Mouse (Mus musculus): ENCODE measurements around the gene Ube2u. TPM values are rescaled to one million over a fixed set of nuclear protein-coding genes. Genes with fewer than 3 reads are reported as not detected.
A peak's percentile ranks its signal among the peaks of the same experiment; 100 is the strongest.

Gene Ube2u
- polyA plus RNA-seq (2014; fragmentation: Nextera tagmentation; extraction: Ambion mirVana) = 0.15 and 0.51 TPM in 2 replicates

DNA sequence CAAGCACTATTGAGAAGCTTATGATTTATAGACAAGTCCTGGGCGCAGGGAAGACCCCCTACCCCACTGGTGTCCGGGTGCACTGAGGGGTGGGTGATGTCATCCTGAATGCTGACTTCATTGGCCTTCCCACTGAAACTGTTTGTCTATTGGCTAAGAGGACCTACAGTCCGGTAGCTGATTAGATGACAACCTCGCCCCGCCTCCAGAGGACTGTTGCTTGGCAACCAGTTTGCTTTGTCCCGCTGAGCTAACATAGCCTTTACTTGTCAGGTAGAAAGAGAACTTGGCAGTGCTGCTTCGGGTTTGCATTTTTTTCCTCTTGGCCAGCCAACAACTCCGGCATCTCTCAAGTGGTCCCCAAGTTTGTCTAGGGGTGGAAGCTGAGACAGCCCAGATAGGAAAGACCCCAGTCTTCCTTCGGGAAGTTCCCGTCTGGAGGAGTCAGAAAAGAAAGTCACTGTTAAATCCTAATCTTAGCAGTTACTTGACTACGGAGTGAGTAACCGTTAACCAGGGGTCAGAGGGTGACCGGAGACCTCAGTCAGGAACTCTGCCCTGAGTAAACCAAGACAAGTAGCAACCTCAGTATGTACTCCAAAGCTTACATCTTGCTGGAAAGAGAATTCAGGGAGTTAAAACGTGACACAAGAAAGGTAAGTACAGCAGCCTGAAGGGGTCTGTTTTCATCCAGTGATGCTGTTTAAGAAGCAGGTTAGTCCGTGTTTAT, at the start of gene Ube2u:
Gene Ube2u, plus strand, starts transcription at position 258 of the 730 bp plus-strand sequence.
- H3K27me3 ChIP-seq (replicated peaks; ENCODE audit: control insufficient read depth, insufficient read depth, low read length) = no peaks in the 10 kb centered on the region
- H3K9me3 ChIP-seq (replicated peaks; ENCODE audit: control insufficient read depth, low read length) = no peaks in the 10 kb centered on the region
- H3K27ac ChIP-seq (ENCODE audit: low read depth, low read length) = no peak within 1 kb of the TSS
- no peak within 1 kb of the TSS for H3K9ac ChIP-seq (ENCODE audit: low read length)
- ATAC-seq (peak; percentile 98), DNase-seq (ENCODE audit: low spot score) (peak; percentile 89)
- H3K4me2 ChIP-seq (ENCODE audit: low read length) = peak within 1 kb of the TSS; percentile 47
- H3K4me3 ChIP-seq (ENCODE audit: low read depth, low read length) = peak within 1 kb of the TSS; percentile 20
- no peaks in the 10 kb centered on the region for H3K36me3 ChIP-seq (ENCODE audit: control insufficient read depth, insufficient read depth, low read length)
- WGBS = 23% methylated on average over 15 of the region's 15 CpGs
- peaks cover 3% of the 10 kb centered on the region; the same call in 1 of the 2 replicates for H3K4me1 ChIP-seq (ENCODE audit: control insufficient read depth, insufficient read depth, low read length)

DNA sequence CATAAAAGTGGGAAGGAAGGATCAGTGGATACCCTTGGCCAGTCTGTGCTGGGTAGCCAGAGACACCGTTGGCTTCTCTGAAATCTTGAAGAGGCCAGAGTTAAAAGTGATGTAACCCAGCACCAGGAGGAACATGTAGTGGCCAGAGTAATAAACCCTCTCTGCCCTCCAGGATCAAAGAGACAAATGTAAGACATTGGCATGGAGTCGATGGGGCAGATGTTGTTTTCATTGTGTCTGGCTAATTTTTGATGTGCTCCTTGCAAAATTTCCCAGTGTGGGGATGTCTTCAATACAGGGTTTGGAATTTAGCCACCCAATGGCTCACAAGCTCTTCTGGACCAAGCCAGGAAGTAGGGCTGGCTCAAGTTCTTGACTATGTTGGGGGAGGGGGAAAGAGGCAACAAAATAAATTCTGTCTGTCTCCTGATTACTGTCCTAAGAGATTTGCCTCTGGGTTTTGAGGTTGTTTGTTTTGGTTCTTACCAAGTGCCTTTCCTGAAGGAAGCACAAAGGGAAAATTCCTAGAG, 49.2 kb upstream of the Ube2u start:
- no peaks in the 10 kb centered on the region for H3K27me3 ChIP-seq (replicated peaks; ENCODE audit: control insufficient read depth, insufficient read depth, low read length)
- ATAC-seq (no peak), DNase-seq (ENCODE audit: low spot score) (no peak)
- no peak overlapping the region for H3K4me2 ChIP-seq (ENCODE audit: low read length)
- H3K9me3 ChIP-seq (replicated peaks; ENCODE audit: control insufficient read depth, low read length) = no peaks in the 10 kb centered on the region
- H3K36me3 ChIP-seq (ENCODE audit: control insufficient read depth, insufficient read depth, low read length) = no peaks in the 10 kb centered on the region
- no peak overlapping the region for H3K9ac ChIP-seq (ENCODE audit: low read length)
- H3K4me1 ChIP-seq (ENCODE audit: control insufficient read depth, insufficient read depth, low read length) = no peaks in the 10 kb centered on the region
- WGBS = 89% methylated on average over 2 of the region's 2 CpGs
- H3K27ac ChIP-seq (ENCODE audit: low read depth, low read length) = no peak overlapping the region
- no peak overlapping the region for H3K4me3 ChIP-seq (ENCODE audit: low read depth, low read length)

DNA sequence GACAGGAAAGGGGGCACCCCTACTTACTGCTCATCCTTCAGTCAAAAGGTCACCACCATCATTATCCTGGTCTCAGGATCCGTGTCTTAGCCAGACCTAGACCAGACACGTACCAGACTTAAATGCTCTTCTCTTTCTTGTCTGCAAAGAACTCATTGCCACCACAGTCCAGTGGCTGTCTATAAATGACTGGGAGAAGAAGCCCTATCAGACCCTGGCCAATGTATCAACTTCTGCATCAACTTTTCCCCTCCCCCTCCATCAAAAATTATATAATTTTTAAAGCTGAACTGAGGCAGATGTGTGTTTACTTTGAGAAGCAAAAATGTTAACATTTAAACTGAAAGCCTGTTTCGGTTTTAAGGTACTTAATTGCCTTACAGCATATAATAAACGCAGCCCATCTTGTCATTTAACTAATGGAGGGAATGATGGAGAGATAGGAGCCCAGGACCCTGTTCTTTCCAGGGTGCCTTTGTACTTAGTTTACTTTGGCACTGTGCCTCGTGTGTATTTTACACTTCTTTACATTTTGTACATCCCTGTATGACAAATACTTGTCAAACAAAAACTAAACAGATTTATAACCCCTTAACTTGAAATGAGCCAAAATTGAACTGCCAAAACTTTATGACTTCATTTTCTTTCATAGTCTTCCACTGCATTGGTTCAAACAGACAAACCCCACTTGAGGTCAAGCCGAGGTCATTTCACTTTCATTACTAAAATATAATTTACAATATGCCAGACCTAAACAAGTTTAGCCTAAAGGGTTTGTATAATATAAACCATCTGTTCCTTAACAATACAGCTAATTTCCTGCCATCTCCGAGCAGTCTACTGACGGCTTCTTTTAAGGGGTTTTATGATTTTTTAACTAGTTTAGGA, 43.1 kb upstream of the Ube2u start:
- Histone ChIP-seq H3K4me1 (ENCODE audit: control insufficient read depth, insufficient read depth, low read length) (no peaks in the 10 kb centered on the region), H3K27me3 (replicated peaks; ENCODE audit: control insufficient read depth, insufficient read depth, low read length) (no peaks in the 10 kb centered on the region), H3K9ac (ENCODE audit: low read length) (no peak overlapping the region), H3K27ac (ENCODE audit: low read depth, low read length) (no peak overlapping the region), H3K36me3 (ENCODE audit: control insufficient read depth, insufficient read depth, low read length) (no peaks in the 10 kb centered on the region), H3K9me3 (replicated peaks; ENCODE audit: control insufficient read depth, low read length) (no peaks in the 10 kb centered on the region), H3K4me3 (ENCODE audit: low read depth, low read length) (no peak overlapping the region), H3K4me2 (ENCODE audit: low read length) (no peak overlapping the region)
- 81% methylated on average over 8 of the region's 8 CpGs for WGBS
- no peak for DNase-seq (ENCODE audit: low spot score)
- no peak for ATAC-seq

DNA sequence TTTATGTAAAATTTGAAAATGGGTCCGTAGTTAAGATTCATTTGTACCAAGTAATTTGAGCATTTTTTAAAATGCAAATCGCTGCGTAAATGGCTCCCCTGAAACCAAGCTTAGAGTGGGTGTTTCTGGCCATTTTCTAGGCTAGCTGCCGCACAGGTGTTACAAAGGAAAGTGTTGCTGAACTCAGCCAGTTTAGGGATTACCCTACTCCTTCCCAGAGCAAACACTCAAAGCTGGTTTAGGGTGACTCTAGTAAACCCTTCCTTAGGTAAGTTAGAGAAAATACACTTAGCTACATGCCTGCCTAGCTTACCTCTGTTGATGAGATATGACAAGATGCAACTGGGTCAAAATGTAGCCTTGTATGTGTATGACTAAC, 42.5 kb upstream of the Ube2u start:
- ATAC-seq (no peak), DNase-seq (ENCODE audit: low spot score) (no peak)
- Histone ChIP-seq H3K27ac (ENCODE audit: low read depth, low read length) (no peak overlapping the region), H3K4me2 (ENCODE audit: low read length) (no peak overlapping the region), H3K4me1 (ENCODE audit: control insufficient read depth, insufficient read depth, low read length) (no peaks in the 10 kb centered on the region), H3K4me3 (ENCODE audit: low read depth, low read length) (no peak overlapping the region), H3K9ac (ENCODE audit: low read length) (no peak overlapping the region), H3K9me3 (replicated peaks; ENCODE audit: control insufficient read depth, low read length) (no peaks in the 10 kb centered on the region), H3K27me3 (replicated peaks; ENCODE audit: control insufficient read depth, insufficient read depth, low read length) (no peaks in the 10 kb centered on the region), H3K36me3 (ENCODE audit: control insufficient read depth, insufficient read depth, low read length) (no peaks in the 10 kb centered on the region)
- WGBS = 88% methylated on average over 4 of the region's 4 CpGs

DNA sequence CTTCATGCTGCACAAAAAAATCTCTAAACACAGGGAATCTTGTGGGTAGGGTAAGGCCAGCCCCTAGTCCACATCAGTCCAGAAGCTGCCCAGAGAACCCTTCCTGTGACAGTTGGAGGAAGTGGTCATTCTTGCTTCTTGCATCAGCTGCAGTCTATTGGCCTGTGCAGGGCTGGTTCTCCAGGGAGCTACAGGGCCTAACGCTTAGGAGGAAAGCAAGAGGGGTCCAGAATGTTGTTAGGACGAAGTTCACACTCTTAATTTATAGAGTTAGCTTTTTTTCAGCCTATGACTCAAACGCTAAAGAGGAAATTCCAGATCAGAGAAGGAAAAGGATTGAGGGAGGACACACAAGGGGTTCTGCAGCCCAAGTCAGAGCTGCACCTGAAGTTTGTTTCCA, 31.8 kb upstream of the Ube2u start:
- H3K36me3 ChIP-seq (ENCODE audit: control insufficient read depth, insufficient read depth, low read length) = no peaks in the 10 kb centered on the region
- no peak overlapping the region for H3K4me3 ChIP-seq (ENCODE audit: low read depth, low read length)
- no peaks in the 10 kb centered on the region for H3K4me1 ChIP-seq (ENCODE audit: control insufficient read depth, insufficient read depth, low read length)
- no peak overlapping the region for H3K27ac ChIP-seq (ENCODE audit: low read depth, low read length)
- no peaks in the 10 kb centered on the region for H3K27me3 ChIP-seq (replicated peaks; ENCODE audit: control insufficient read depth, insufficient read depth, low read length)
- DNase-seq (ENCODE audit: low spot score) = no peak
- H3K9ac ChIP-seq (ENCODE audit: low read length) = no peak overlapping the region
- no peak for ATAC-seq
- no peaks in the 10 kb centered on the region for H3K9me3 ChIP-seq (replicated peaks; ENCODE audit: control insufficient read depth, low read length)
- H3K4me2 ChIP-seq (ENCODE audit: low read length) = no peak overlapping the region
- WGBS = 72% methylated on average over 3 of the region's 3 CpGs

DNA sequence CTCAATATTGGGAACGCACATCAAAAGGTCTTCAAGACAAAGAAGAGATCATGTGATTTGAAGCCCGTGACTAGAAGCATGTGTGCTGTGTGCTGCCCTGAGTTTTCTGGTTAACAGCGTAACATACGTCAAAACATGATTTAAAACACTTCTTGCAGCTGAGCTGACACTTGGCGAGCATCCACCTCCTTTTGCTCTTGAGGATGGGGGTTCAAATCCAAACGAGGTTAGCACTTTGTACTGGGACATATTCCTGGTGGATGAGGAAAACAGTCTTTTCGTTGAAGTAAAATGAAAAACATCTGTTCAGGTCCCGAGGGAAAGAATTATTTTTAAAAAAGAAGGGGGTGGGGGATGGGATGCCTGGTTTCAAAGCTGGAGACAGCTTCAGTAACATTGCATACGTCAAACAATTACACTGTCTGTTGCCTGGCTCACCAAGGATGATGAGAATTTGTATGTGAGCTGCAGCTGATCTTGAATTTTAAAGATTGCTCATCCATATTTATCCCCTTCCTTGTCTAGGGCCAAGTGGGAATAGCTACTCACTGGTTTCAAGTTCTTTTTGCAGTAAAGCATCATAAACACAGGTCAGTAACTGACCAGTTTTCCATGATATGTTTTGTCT, 16.0 kb upstream of the Ube2u start:
- WGBS = 56% methylated on average over 9 of the region's 9 CpGs
- ATAC-seq (no peak), DNase-seq (ENCODE audit: low spot score) (peak; percentile 5)
- Histone ChIP-seq H3K4me2 (ENCODE audit: low read length) (no peak overlapping the region), H3K4me3 (ENCODE audit: low read depth, low read length) (no peak overlapping the region), H3K9me3 (replicated peaks; ENCODE audit: control insufficient read depth, low read length) (no peaks in the 10 kb centered on the region), H3K36me3 (ENCODE audit: control insufficient read depth, insufficient read depth, low read length) (no peaks in the 10 kb centered on the region), H3K27ac (ENCODE audit: low read depth, low read length) (no peak overlapping the region), H3K27me3 (replicated peaks; ENCODE audit: control insufficient read depth, insufficient read depth, low read length) (no peaks in the 10 kb centered on the region), H3K9ac (ENCODE audit: low read length) (no peak overlapping the region), H3K4me1 (ENCODE audit: control insufficient read depth, insufficient read depth, low read length) (no peaks in the 10 kb centered on the region)

DNA sequence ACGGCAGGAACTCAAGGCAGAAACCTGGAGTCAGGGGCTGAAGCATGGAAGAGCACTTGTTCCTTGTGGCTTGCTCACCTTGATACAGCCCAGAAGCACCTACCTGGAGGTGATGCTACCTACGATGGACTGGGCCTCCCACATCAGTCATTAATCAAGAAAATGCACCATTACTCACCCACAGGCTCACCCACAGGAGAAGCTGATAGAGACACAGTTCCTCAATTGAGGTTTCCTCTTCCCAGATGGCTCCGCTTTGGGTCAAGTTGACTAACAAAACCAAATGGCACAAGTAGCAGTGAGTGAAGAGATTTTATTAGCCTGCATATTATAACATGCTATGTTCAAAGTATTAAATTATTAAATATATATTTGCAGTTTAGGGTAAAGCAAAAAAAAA, 9.8 kb downstream of the Ube2u start:
- Histone ChIP-seq H3K27me3 (replicated peaks; ENCODE audit: control insufficient read depth, insufficient read depth, low read length) (no peaks in the 10 kb centered on the region), H3K4me3 (ENCODE audit: low read depth, low read length) (no peak overlapping the region), H3K9ac (ENCODE audit: low read length) (no peak overlapping the region), H3K9me3 (replicated peaks; ENCODE audit: control insufficient read depth, low read length) (no peaks in the 10 kb centered on the region), H3K4me2 (ENCODE audit: low read length) (no peak overlapping the region), H3K4me1 (ENCODE audit: control insufficient read depth, insufficient read depth, low read length) (no peaks in the 10 kb centered on the region), H3K27ac (ENCODE audit: low read depth, low read length) (no peak overlapping the region), H3K36me3 (ENCODE audit: control insufficient read depth, insufficient read depth, low read length) (no peaks in the 10 kb centered on the region)
- DNase-seq (ENCODE audit: low spot score) = no peak
- no peak for ATAC-seq
- 88% methylated on average over 3 of the region's 3 CpGs for WGBS

DNA sequence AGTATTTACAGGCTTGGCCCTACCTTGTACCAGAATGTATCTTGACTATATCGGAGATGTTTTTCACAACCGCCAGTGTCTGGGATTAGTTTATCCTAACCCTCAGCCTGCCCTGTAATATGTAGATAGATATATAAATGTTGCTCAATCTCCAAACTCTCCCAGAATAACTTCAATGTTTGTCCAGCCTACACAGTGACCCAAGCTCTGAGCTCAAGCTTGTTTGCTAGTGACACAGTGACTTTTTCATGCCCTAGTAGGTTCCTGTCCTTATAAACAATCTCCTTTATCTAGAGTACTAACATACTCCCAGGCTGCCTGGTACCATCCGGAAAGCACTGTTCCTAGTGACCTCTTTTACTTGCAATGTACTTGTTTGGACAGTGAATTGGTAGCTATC, 16.5 kb downstream of the Ube2u start:
- DNase-seq (ENCODE audit: low spot score) (no peak), ATAC-seq (no peak)
- Histone ChIP-seq H3K9ac (ENCODE audit: low read length) (no peak overlapping the region), H3K27ac (ENCODE audit: low read depth, low read length) (no peak overlapping the region), H3K9me3 (replicated peaks; ENCODE audit: control insufficient read depth, low read length) (no peaks in the 10 kb centered on the region), H3K4me2 (ENCODE audit: low read length) (no peak overlapping the region), H3K4me3 (ENCODE audit: low read depth, low read length) (no peak overlapping the region), H3K27me3 (replicated peaks; ENCODE audit: control insufficient read depth, insufficient read depth, low read length) (no peaks in the 10 kb centered on the region), H3K36me3 (ENCODE audit: control insufficient read depth, insufficient read depth, low read length) (no peaks in the 10 kb centered on the region), H3K4me1 (ENCODE audit: control insufficient read depth, insufficient read depth, low read length) (no peaks in the 10 kb centered on the region)
- WGBS = 93% methylated on average over 3 of the region's 3 CpGs
